Mouse (Mus musculus): ENCODE measurements around the gene Cyp26c1. TPM values are rescaled to one million over a fixed set of nuclear protein-coding genes. Genes with fewer than 3 reads are reported as not detected.

Gene Cyp26c1
- total and polyA plus RNA-seq, 3 experiments = not detected

DNA sequence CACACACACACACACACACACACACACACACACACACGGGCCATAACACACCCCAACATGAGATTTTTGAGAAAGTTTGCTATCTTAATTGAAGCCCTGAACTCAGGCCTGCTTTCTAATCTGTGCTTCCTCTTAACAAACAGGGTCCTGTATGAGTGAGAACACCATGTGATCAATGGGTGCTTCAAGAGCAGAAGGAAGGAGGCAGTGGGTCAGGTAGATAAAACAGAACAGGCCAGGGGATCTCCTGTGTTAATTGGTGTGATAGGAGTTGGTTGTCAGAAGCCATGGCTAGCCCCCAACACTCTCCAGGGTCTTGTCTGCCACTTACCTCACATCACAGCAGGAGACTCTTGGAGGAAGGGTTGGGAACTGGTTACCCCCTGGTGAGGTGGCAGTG lies 30.6 kb downstream of the Cyp26c1 start:
- no peak overlapping the region for H3K4me3 ChIP-seq (replicated peaks in 1 of 3; ENCODE audit: low read depth in 2 of 3, low read length in 2 of 3, poor library complexity in 1 of 3)
- in situ Hi-C loops (cut with MboI; ENCODE audit: low pct_ligation_motif_present, low pct_unique_long_range_greater_than_20kb, low sequenced_read_pairs) = loop anchor here (25.0 kb wide), 1 partner anchor 121 kb away; no protein-coding TSS in a partner anchor
- no peaks in the 10 kb centered on the region for H3K79me2 ChIP-seq (replicated peaks; ENCODE audit: control insufficient read depth, extremely low read depth, insufficient read depth, poor library complexity, severe bottlenecking)
- dilution Hi-C loops (cut with MboI; ENCODE audit: extremely low pct_ligation_motif_present, extremely low pct_unique_long_range_greater_than_20kb, low sequenced_read_pairs) = no loop called here
- peaks cover 8 to 28% of the 10 kb centered on the region in 2 experiments for H3K4me1 ChIP-seq (ENCODE audit: control insufficient read depth in 1 of 2, insufficient read depth in 2 of 2)
- no peak for DNase-seq (ENCODE audit: extremely low read depth)
- no peak overlapping the region for H3K4me2 ChIP-seq (ENCODE audit: insufficient read depth, low read depth, poor library complexity, severe bottlenecking)
- no peak overlapping the region for H3K27ac ChIP-seq (ENCODE audit: insufficient read depth, low read depth)
- no peaks in the 10 kb centered on the region for H3K27me3 ChIP-seq (replicated peaks)
- H3K9me3 ChIP-seq (replicated peaks; ENCODE audit: low read length) = no peaks in the 10 kb centered on the region
- H3K36me3 ChIP-seq (replicated peaks in 1 of 2; ENCODE audit: control insufficient read depth in 1 of 2, insufficient read depth in 1 of 2, low read length in 1 of 2) = no peaks in the 10 kb centered on the region
- no peak for TF ChIP-seq MAX (IDR thresholded peaks at IDR 0.05; ENCODE audit: low read length)
- no peak for TF ChIP-seq E2F4 (IDR thresholded peaks at IDR 0.05; ENCODE audit: insufficient replicate concordance, low read depth, low read length)
- no peak for TF ChIP-seq MAZ (IDR thresholded peaks at IDR 0.05; ENCODE audit: low read depth, low read length)
- TF ChIP-seq RAD21 (IDR thresholded peaks at IDR 0.05; ENCODE audit: low read depth, low read length) = no peak
- TF ChIP-seq ZNF384 (IDR thresholded peaks at IDR 0.05; ENCODE audit: low read depth, low read length) = no peak
- no peak for TF ChIP-seq UBTF (IDR thresholded peaks at IDR 0.05; ENCODE audit: low read depth, low read length)
- TF ChIP-seq JUND (conservative IDR thresholded peaks at IDR 0.05; ENCODE audit: low read depth, low read length) = no peak
- no peak overlapping the region for H3K9ac ChIP-seq (ENCODE audit: insufficient read depth, low read depth)

DNA sequence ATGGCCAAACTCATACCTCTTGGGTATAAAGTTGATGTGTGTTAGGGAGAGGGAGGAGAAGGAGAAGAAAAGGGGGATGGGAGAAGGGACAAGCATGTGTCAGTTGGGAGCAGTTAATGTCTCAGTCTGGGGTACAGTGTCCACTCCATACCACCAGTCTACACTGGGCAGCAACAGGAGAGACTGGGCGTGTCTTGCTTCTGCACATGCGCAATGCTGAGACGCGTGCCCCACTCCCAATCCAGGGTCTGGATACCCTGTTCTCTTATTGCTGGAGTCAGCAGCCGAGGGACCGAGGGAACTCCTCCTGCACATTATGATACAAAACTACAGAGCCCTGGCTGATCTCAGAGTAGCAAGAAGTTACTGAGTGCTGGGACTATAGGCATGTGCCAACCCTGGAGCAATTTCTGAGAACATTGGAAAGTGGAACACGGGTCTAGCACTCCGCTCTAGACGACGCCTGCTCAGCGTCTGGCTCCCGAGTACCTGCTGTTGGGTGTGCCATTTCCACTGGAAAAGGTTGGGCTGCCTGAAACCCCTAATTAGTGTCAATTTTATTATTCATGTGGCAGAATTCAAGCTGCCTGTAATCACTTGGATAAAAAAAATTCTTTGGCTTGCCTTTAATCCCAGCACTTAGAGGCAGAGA lies 31.3 kb downstream of the Cyp26c1 start:
- H3K79me2 ChIP-seq (replicated peaks; ENCODE audit: control insufficient read depth, extremely low read depth, insufficient read depth, poor library complexity, severe bottlenecking) = no peaks in the 10 kb centered on the region
- no peak for DNase-seq (ENCODE audit: extremely low read depth)
- H3K36me3 ChIP-seq (replicated peaks in 1 of 2; ENCODE audit: control insufficient read depth in 1 of 2, insufficient read depth in 1 of 2, low read length in 1 of 2) = no peaks in the 10 kb centered on the region
- no peak overlapping the region for H3K4me3 ChIP-seq (replicated peaks in 1 of 3; ENCODE audit: low read depth in 2 of 3, low read length in 2 of 3, poor library complexity in 1 of 3)
- TF ChIP-seq HCFC1 (IDR thresholded peaks at IDR 0.05; ENCODE audit: low read depth, low read length) (no peak), CHD2 (IDR thresholded peaks at IDR 0.05; ENCODE audit: low read length) (no peak)
- H3K9me3 ChIP-seq (replicated peaks; ENCODE audit: low read length) = no peaks in the 10 kb centered on the region
- H3K27ac ChIP-seq (ENCODE audit: insufficient read depth, low read depth) = no peak overlapping the region
- no peaks in the 10 kb centered on the region for H3K27me3 ChIP-seq (replicated peaks)
- peaks cover 8 to 30% of the 10 kb centered on the region in 2 experiments for H3K4me1 ChIP-seq (ENCODE audit: control insufficient read depth in 1 of 2, insufficient read depth in 2 of 2)
- no peak overlapping the region for H3K9ac ChIP-seq (ENCODE audit: insufficient read depth, low read depth)
- no peak overlapping the region for H3K4me2 ChIP-seq (ENCODE audit: insufficient read depth, low read depth, poor library complexity, severe bottlenecking)
- in situ Hi-C loops (cut with MboI; ENCODE audit: low pct_ligation_motif_present, low pct_unique_long_range_greater_than_20kb, low sequenced_read_pairs) = loop anchor here (25.0 kb wide), 1 partner anchor 121 kb away; no protein-coding TSS in a partner anchor
- dilution Hi-C loops (cut with MboI; ENCODE audit: extremely low pct_ligation_motif_present, extremely low pct_unique_long_range_greater_than_20kb, low sequenced_read_pairs) = no loop called here

DNA sequence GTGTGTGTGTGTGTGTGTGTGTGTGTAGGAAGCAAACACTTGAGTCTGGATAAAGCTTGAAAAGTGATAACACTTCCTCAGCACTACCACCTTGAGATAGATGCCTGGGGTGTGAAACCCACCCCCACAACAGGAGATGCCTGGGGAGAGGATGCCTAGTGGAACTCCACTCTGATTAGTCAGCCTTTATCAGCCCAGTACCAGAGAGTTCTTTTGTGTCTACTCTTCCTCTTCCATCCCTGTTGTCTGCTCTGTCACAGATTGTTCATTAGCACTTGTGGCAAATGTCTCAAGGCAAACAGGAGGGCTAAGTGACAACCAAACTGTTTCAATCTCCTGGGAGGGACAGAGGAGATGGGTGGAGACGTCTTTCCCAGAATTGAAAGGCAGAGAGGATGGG lies 33.8 kb downstream of the Cyp26c1 start:
- Histone ChIP-seq H3K9me3 (replicated peaks; ENCODE audit: low read length) (no peaks in the 10 kb centered on the region), H3K4me2 (ENCODE audit: insufficient read depth, low read depth, poor library complexity, severe bottlenecking) (no peak overlapping the region), H3K27ac (ENCODE audit: insufficient read depth, low read depth) (no peak overlapping the region), H3K79me2 (replicated peaks; ENCODE audit: control insufficient read depth, extremely low read depth, insufficient read depth, poor library complexity, severe bottlenecking) (no peaks in the 10 kb centered on the region), H3K36me3 (replicated peaks in 1 of 2; ENCODE audit: control insufficient read depth in 1 of 2, insufficient read depth in 1 of 2, low read length in 1 of 2) (no peaks in the 10 kb centered on the region), H3K27me3 (replicated peaks) (no peaks in the 10 kb centered on the region), H3K9ac (ENCODE audit: insufficient read depth, low read depth) (no peak overlapping the region), H3K4me1 (ENCODE audit: control insufficient read depth in 1 of 2, insufficient read depth in 2 of 2) (peaks cover 5 to 28% of the 10 kb centered on the region in 2 experiments), H3K4me3 (replicated peaks in 1 of 3; ENCODE audit: low read depth in 2 of 3, low read length in 2 of 3, poor library complexity in 1 of 3) (no peak overlapping the region)
- TF ChIP-seq PAX5 (IDR thresholded peaks at IDR 0.05; ENCODE audit: low read length) = no peak
- no peak for TF ChIP-seq SMC3 (IDR thresholded peaks at IDR 0.05; ENCODE audit: low read depth, low read length)
- TF ChIP-seq SIN3A (IDR thresholded peaks at IDR 0.05; ENCODE audit: low read length) = no peak
- TF ChIP-seq E2F4 (IDR thresholded peaks at IDR 0.05; ENCODE audit: insufficient replicate concordance, low read depth, low read length) = no peak
- TF ChIP-seq ZC3H11A (IDR thresholded peaks at IDR 0.05; ENCODE audit: low read depth, low read length) = no peak
- TF ChIP-seq ELF1 (IDR thresholded peaks at IDR 0.05; ENCODE audit: low read depth, low read length) = no peak
- TF ChIP-seq POLR2AphosphoS2 (IDR thresholded peaks at IDR 0.05; ENCODE audit: low read depth, low read length) = no peak
- TF ChIP-seq IRF4 (IDR thresholded peaks at IDR 0.05; ENCODE audit: low read depth, low read length) = no peak
- no peak for TF ChIP-seq ZKSCAN1 (IDR thresholded peaks at IDR 0.05; ENCODE audit: borderline replicate concordance, low read depth, low read length)
- no peak for TF ChIP-seq MAFK (IDR thresholded peaks at IDR 0.05; ENCODE audit: insufficient replicate concordance, low read length)
- TF ChIP-seq USF1 (IDR thresholded peaks at IDR 0.05; ENCODE audit: low read depth, low read length) = no peak
- TF ChIP-seq MYC (IDR thresholded peaks at IDR 0.05; ENCODE audit: low read depth, low read length) = no peak
- no peak for TF ChIP-seq NELFE (IDR thresholded peaks at IDR 0.05; ENCODE audit: low read depth, low read length)
- TF ChIP-seq TCF12 (IDR thresholded peaks at IDR 0.05; ENCODE audit: low read depth, low read length) = no peak
- no peak for TF ChIP-seq ZMIZ1 (IDR thresholded peaks at IDR 0.05; ENCODE audit: low read depth, low read length)
- TF ChIP-seq MAX (IDR thresholded peaks at IDR 0.05; ENCODE audit: low read length) = no peak
- no peak for TF ChIP-seq BHLHE40 (IDR thresholded peaks at IDR 0.05; ENCODE audit: low read depth, low read length)
- TF ChIP-seq JUN (IDR thresholded peaks at IDR 0.05; ENCODE audit: insufficient read depth, low read depth, low read length) = no peak
- DNase-seq (ENCODE audit: extremely low read depth) = no peak
- in situ Hi-C loops (cut with MboI; ENCODE audit: low pct_ligation_motif_present, low pct_unique_long_range_greater_than_20kb, low sequenced_read_pairs) = loop anchor here (25.0 kb wide), 1 partner anchor 118 kb away; no protein-coding TSS in a partner anchor
- dilution Hi-C loops (cut with MboI; ENCODE audit: extremely low pct_ligation_motif_present, extremely low pct_unique_long_range_greater_than_20kb, low sequenced_read_pairs) = no loop called here

Measured in CH12.LX (cell line).